Mouse (Mus musculus) thymus, postnatal 4 days (tissue): ENCODE measurements at regions not wholly inside any gene's neighbourhood (a gene's known extent, or its start where the extent isn't known, plus 50 kb on each side); places are given as distances from the start of the nearest gene placed in this dataset.
"Not testable (repeated sequence)": the region's sequence is repeated elsewhere in the genome, so short reads cannot be mapped to it uniquely, and the experiment has no call there.

Experiments used
- DNase-seq: peaks from one replicate; pipeline ENCODE4 v3.0.0; 2021

- no peak for DNase-seq
These were observed 122.2 kb downstream of the Ppp1r3a start for GRCm38 (mm10) chr6:14632837-14633236.

GRCm38 (mm10) chr6:14631719-14632445, 123.2 kb downstream of the Ppp1r3a start:
- no peak for DNase-seq

GRCm38 (mm10) chr6:14616629-14617028, 138.4 kb downstream of the Ppp1r3a start:
- no peak for DNase-seq

GRCm38 (mm10) chr6:14608076-14608475, 147.0 kb downstream of the Ppp1r3a start:
- DNase-seq, result no peak

- DNase-seq, result no peak
These were observed 154.4 kb downstream of the Ppp1r3a start for GRCm38 (mm10) chr6:14600543-14601249.

GRCm38 (mm10) chr6:14596880-14597466, 158.1 kb downstream of the Ppp1r3a start:
- DNase-seq, result no peak

- no peak for DNase-seq
These were observed 169.2 kb downstream of the Ppp1r3a start for GRCm38 (mm10) chr6:14585827-14586226.

GRCm38 (mm10) chr6:14583829-14584228, 171.2 kb downstream of the Ppp1r3a start:
- DNase-seq, result no peak

GRCm38 (mm10) chr6:14574607-14575006, 180.5 kb downstream of the Ppp1r3a start:
- DNase-seq, result no peak

GRCm38 (mm10) chr6:14573001-14573400, 182.1 kb downstream of the Ppp1r3a start:
- DNase-seq, result no peak

GRCm38 (mm10) chr6:14540333-14540732, 214.7 kb downstream of the Ppp1r3a start:
- DNase-seq, result no peak

GRCm38 (mm10) chr6:14529096-14529495, 226.0 kb downstream of the Ppp1r3a start:
- DNase-seq, result no peak

- DNase-seq, result no peak
These were observed 226.5 kb downstream of the Ppp1r3a start for GRCm38 (mm10) chr6:14528564-14528963.

GRCm38 (mm10) chr6:14522742-14523141, 232.3 kb downstream of the Ppp1r3a start:
- DNase-seq, result no peak

GRCm38 (mm10) chr6:14521321-14521720, 233.8 kb downstream of the Ppp1r3a start:
- DNase-seq, result no peak

- DNase-seq, result peak; percentile 10
These were observed 250.9 kb downstream of the Ppp1r3a start for GRCm38 (mm10) chr6:14504171-14504570.

GRCm38 (mm10) chr6:14500663-14501062, 254.4 kb downstream of the Ppp1r3a start:
- DNase-seq, result no peak

GRCm38 (mm10) chr6:14499882-14500281, 255.2 kb downstream of the Ppp1r3a start:
- DNase-seq, result not testable (repeated sequence)

- DNase-seq, result not testable (repeated sequence)
These were observed 268.4 kb downstream of the Ppp1r3a start for GRCm38 (mm10) chr6:14486642-14487041.

GRCm38 (mm10) chr6:14456394-14456793, 298.7 kb downstream of the Ppp1r3a start:
- no peak for DNase-seq

- DNase-seq, result not testable (repeated sequence)
These were observed 301.8 kb downstream of the Ppp1r3a start for GRCm38 (mm10) chr6:14453321-14453720.

GRCm38 (mm10) chr6:14431751-14432150, 323.3 kb downstream of the Ppp1r3a start:
- no peak for DNase-seq

GRCm38 (mm10) chr6:14409772-14410171, 345.3 kb downstream of the Ppp1r3a start:
- no peak for DNase-seq

- no peak for DNase-seq
These were observed 347.3 kb downstream of the Ppp1r3a start for GRCm38 (mm10) chr6:14407754-14408153.
